Mouse (Mus musculus): Measurements from ENCODE around the gene Lmod3.

Gene Lmod3

GRCm38 (mm10) chr6:97227067-97227847 is 25.3 kb downstream of the Lmod3 start:
- in situ Hi-C loops (cut with MboI, MseI): no loop called here

GRCm38 (mm10) chr6:97226083-97226491 is 26.5 kb downstream of the Lmod3 start:
- in situ Hi-C loops (cut with MboI, MseI): no loop called here

- in situ Hi-C loops (cut with MboI, MseI): no loop called here
These were observed 28.1 kb downstream of the Lmod3 start for GRCm38 (mm10) chr6:97224505-97224904.

- in situ Hi-C loops (cut with MboI, MseI): no loop called here
These were observed 29.0 kb downstream of the Lmod3 start for GRCm38 (mm10) chr6:97223566-97223965.

- in situ Hi-C loops (cut with MboI, MseI): no loop called here
These were observed 29.6 kb downstream of the Lmod3 start for GRCm38 (mm10) chr6:97222931-97223467.

- in situ Hi-C loops (cut with MboI, MseI): no loop called here
These were observed 30.2 kb downstream of the Lmod3 start for GRCm38 (mm10) chr6:97222321-97222720.

- in situ Hi-C loops (cut with MboI, MseI): no loop called here
These were observed 31.1 kb downstream of the Lmod3 start for GRCm38 (mm10) chr6:97221205-97222025.

- in situ Hi-C loops (cut with MboI, MseI): no loop called here
These were observed 31.9 kb downstream of the Lmod3 start for GRCm38 (mm10) chr6:97220672-97221071.

- in situ Hi-C loops (cut with MboI, MseI): no loop called here
These were observed 36.3 kb downstream of the Lmod3 start for GRCm38 (mm10) chr6:97216154-97216821.

GRCm38 (mm10) chr6:97211981-97212380 is 40.6 kb downstream of the Lmod3 start:
- in situ Hi-C loops (cut with MboI, MseI): no loop called here

- in situ Hi-C loops (cut with MboI, MseI): no loop called here
These were observed 41.5 kb downstream of the Lmod3 start for GRCm38 (mm10) chr6:97210962-97211601.

GRCm38 (mm10) chr6:97210191-97210961 is 42.2 kb downstream of the Lmod3 start, which contains the start of gene Arl6ip5:
Gene Arl6ip5, plus strand, starts transcription at chr6:97210689.
- in situ Hi-C loops (cut with MboI, MseI): no loop called here

- in situ Hi-C loops (cut with MboI, MseI): no loop called here
These were observed 42.8 kb downstream of the Lmod3 start for GRCm38 (mm10) chr6:97209751-97210150.

- in situ Hi-C loops (cut with MboI, MseI): no loop called here
These were observed 43.4 kb downstream of the Lmod3 start for GRCm38 (mm10) chr6:97209201-97209600.

GRCm38 (mm10) chr6:97208406-97208805 is 44.2 kb downstream of the Lmod3 start:
- in situ Hi-C loops (cut with MboI, MseI): no loop called here

GRCm38 (mm10) chr6:97207085-97207484 is 45.5 kb downstream of the Lmod3 start:
- in situ Hi-C loops (cut with MboI, MseI): no loop called here

GRCm38 (mm10) chr6:97205439-97205885 is 47.1 kb downstream of the Lmod3 start, which contains the start of gene Uba3:
Gene Uba3, minus strand, starts transcription at chr6:97205647.
- in situ Hi-C loops (cut with MboI, MseI): no loop called here

- in situ Hi-C loops (cut with MboI, MseI): loop anchor here (5.0 kb wide), 1 partner anchor 58 kb away; the partner anchor contains the start of gene Eogt
These were observed 47.6 kb downstream of the Lmod3 start for GRCm38 (mm10) chr6:97204952-97205351.

- in situ Hi-C loops (cut with MboI, MseI): loop anchor here (5.0 kb wide), 1 partner anchor 57 kb away; the partner anchor contains the start of gene Eogt
These were observed 48.2 kb downstream of the Lmod3 start for GRCm38 (mm10) chr6:97204252-97204869.

- in situ Hi-C loops (cut with MboI, MseI): loop anchor here (5.0 kb wide), 1 partner anchor 55 kb away; the partner anchor contains the start of gene Eogt
These were observed 50.1 kb downstream of the Lmod3 start for GRCm38 (mm10) chr6:97202477-97202876.
